Mouse (Mus musculus): ENCODE results near the gene Bex4. TPM values are rescaled to one million over a fixed set of nuclear protein-coding genes. Genes with fewer than 3 reads are reported as not detected.
A peak's percentile ranks its signal among the peaks of the same experiment; 100 is the strongest.
"Not testable (repeated sequence)": the region's sequence is repeated elsewhere in the genome, so short reads cannot be mapped to it uniquely, and the experiment has no call there.

Gene Bex4
- total RNA-seq (2017), result not detected in 3 replicates

DNA sequence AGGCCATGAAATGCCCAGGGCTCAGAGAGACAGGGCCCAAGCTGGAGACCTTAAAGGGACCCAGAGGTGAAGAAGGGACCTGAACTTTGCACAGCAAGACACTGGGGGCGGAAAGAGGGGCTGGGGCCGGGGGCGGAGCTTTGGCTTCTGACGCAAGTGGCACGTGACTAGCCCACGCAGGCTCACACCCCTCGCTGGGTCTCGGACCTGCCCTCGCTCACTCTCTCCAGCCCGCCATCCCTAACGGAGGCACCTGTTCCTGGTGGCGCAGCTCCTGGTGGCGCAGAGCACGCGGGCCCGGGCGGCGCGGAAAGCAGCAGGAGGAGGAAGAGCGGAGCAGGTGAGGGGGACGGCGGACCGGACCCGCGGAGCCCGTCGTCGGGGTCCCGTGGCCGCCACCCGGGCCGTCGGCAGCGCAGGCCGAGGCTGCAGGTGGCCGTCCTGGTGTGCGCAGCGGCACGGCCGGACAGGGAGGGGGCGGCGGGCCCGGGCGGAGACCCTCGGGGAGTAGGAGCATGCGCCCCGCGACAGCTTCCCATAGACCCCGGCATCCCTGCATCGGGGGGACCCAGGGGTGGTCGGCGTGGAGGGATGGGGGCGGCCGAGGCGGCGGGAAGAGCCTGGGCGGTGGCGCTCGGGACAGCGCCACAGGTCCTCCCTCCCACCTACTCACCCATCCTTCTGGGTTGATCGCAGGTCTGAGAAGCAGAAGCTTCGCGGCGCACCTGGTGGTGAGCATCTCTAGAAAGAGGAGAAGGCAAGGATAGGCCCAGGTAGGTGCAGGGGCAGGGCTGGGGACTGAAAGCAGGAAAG, at the start of gene Bex4:
Gene Bex4 (plus strand): TSS at position 170 of the 813 bp plus-strand sequence.
- ATAC-seq (replicated peaks; ENCODE audit: insufficient number of reproducible peaks, low FRiP score, low TSS enrichment, poor library complexity, severe bottlenecking), result not testable (repeated sequence)

DNA sequence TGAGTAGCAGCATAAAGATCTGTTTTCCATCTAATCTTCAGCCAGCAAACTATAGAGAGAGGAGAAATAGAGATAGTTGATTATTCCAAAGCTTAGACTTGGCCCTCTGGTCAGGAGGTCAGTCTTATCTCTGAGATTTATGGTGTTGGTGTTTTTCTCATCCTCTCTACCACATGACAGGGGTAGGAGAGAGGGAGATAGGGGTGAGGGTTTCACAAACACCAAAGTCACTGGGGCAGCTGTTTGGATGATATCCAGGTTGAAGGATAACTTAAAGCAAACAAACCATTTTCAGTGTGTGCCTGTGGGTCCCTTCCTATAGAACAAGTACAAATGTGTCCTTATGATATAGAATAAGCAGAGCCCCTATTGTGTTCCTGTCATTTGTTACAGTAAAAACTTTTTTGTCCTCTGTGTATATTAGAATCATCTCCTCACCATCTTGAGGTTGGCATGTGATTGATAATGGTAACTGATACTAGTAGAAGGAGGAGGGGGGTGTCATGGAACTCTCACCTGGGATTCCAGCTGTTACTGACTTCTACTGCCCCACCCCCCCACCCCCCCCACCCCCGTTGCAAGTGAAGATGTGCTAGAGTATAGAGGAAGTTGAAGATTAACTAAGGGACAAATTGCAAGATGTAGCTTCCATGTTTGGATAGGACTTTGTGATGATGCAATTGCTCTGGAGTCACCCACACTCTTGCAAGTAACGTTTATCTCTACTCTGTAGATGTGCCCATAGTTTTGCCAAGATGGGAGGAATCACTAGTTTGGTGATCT, 46.1 kb upstream of the Bex4 start:
- no peak for ATAC-seq (replicated peaks; ENCODE audit: insufficient number of reproducible peaks, low FRiP score, low TSS enrichment, poor library complexity, severe bottlenecking)

DNA sequence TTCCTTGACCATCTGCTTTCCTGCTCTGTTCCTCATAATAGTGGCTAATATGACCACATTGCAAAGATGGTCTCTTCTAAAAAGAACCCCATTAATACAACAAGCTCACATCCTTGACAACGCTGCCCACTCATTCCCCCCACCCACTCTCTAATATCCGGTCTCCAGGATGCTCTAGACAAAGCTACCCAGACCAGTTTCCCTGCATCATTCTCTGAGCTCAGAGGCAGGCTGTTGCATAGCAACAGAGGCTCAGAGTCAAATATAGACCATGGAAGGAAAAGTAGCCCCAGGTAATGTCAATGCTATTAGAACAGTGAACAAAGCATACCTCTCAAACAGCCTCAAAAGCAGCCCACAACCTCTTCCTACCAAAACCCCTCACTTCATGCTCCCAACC, 44.4 kb upstream of the Bex4 start:
- no peak for ATAC-seq (replicated peaks; ENCODE audit: insufficient number of reproducible peaks, low FRiP score, low TSS enrichment, poor library complexity, severe bottlenecking)

DNA sequence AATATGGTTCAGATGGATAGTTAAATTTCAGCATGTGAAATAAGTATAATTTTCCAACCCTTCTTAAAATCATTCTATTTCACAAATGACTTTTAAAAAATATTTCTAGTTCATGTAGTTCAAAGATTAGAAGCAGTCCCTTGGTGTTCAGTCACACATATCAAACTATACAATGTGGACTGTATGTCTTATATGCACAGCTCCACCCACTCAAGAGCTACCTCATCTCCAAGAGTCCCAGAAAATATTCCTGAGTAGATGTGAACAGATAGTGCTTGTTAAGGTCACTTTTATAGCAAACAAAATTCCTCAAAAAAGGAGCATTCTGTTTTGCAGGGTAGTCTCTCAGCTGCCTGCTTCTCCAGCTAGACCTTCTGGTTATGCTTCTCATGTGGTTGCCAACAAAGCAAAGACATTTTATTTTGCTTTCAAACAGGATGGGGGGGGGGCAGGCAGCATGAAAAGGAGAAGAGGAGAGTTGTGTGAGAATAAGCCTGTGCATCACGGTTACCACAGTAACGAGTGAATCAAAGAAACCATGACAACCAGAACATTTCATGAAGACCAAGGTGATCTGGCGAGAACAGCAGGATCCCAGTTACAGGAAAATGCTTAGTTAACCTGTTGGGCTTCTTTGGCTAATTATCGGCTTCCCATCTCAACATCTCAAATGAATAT, 34.6 kb upstream of the Bex4 start:
- no peak for ATAC-seq (replicated peaks; ENCODE audit: insufficient number of reproducible peaks, low FRiP score, low TSS enrichment, poor library complexity, severe bottlenecking)

DNA sequence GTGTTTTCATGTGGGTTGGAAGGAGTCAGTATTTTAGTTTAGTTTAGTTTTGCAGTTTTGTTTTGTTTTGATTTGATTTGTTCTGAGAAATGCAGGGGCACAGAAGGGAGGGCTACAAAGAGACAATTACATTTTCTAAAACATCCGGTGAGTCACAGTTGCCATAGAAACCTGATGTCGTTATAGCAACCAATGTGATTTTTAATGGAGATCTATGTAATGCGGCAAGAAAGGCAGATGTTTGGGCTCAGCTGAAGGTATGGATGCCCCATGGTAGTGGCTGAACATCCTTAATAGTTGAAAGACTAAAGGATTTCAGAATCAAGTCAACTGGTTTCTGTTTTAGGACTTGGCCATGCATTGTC, 34.1 kb upstream of the Bex4 start:
- no peak for ATAC-seq (replicated peaks; ENCODE audit: insufficient number of reproducible peaks, low FRiP score, low TSS enrichment, poor library complexity, severe bottlenecking)

DNA sequence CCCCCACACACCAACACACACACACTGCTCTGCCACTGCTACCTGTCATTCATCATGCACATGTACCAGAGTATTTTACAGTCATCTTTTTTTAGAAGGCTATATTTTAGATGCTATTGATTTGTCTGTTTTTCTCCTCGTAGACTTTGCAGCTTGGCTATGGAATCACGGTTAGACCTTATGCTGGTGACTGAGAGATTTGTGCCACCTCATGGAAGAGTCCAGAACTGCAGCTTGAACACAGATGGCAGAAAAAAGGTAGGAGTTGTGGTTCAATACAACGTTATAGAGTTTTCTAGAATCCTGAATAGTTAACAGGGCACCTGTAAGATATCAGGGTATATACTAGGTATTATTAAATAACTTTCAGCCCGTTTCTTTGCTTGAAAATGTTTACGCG, 30.9 kb upstream of the Bex4 start:
- ATAC-seq (replicated peaks; ENCODE audit: insufficient number of reproducible peaks, low FRiP score, low TSS enrichment, poor library complexity, severe bottlenecking), result no peak

DNA sequence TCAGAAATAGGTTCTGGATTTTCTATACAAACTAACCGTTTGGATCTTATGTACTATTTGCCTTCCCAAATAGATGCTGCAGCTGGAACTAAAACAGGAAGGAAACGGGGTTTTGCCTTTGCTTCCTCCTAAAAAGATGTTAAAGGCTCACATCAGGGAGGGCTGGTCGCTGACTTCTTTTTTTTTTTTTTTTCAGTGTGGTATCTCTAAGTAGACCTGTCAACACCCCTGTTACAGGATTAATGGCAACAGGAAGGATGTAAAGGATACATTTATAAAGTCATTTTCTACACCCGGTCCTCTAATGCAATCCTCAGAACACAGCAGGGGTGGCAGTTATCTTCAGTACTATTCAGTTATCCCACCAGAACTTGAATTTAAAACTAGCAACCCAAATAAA, 23.8 kb upstream of the Bex4 start:
- ATAC-seq (replicated peaks; ENCODE audit: insufficient number of reproducible peaks, low FRiP score, low TSS enrichment, poor library complexity, severe bottlenecking), result no peak

DNA sequence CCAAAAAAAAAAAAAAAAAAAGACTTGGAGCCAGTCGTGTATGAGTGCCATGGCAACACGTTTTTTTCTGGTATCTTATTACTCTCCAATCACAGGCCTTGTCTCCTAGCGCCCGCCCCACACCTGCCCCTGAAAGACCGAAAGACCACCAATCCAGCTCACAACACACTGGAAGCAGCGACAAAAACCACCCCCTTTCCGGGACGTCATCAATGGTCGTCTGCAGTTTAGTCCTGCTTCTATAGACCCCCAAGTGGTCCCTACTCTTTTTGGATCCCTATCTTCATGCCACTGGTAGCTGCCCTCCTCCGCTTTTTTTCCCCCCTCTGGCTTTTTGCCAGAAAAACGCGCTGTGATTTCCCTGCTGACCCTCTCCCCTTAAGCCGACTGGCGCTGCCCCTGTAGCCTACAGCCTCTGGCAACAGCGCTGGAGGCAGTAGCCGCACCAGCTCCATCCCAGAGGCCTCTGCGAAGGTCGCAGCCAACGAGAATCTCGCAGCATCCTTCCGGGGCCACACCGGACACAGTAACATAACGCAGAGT, 23.3 kb upstream of the Bex4 start:
- no peak for ATAC-seq (replicated peaks; ENCODE audit: insufficient number of reproducible peaks, low FRiP score, low TSS enrichment, poor library complexity, severe bottlenecking)

DNA sequence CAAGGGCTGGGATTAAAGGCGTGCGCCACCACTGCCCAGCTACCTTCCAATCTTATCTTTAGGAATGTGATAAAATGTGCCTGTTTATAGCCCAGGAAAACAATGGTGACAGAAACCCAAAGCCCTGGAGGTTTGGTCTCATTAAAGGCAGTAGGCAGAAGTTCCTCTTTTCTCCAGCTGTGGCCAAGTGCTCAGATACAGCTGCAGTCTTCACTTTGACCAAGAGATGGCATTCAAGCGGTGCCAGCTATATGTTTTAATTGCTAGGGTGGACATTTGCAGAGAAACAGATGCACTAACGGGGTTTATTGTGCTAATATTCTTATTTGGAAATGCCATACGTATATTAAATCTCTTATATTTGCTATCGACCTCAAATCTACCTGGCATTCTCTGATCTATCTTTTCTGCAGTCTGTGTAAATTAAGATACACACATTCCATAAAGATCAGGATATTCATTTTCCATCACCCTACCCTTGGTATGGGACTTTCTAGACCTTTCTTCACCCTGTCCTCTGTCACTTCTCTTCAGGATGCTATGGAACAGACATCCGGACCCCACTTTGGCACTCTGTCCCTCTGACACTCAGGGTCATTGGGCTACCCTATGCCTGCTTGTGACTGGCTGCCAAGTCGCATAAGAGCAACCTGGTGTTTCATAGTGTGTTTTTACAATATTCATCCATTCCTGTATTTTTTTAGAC, 11.6 kb upstream of the Bex4 start:
- no peak for ATAC-seq (replicated peaks; ENCODE audit: insufficient number of reproducible peaks, low FRiP score, low TSS enrichment, poor library complexity, severe bottlenecking)

DNA sequence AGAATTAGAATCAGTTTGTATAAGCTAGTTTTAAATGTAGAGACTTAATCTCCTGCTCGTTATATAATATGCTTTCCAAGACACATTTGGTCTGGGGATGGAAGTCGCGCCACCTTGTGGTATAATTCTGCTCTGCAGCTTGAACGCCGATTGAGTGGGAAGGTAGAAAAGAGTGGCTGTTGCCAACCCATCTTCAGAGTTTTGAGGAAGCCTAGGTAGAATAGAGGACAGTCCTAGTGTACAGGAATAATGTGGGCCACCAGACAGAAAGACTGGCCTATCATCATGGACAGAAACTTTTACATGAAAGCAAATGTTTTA, 11.1 kb upstream of the Bex4 start:
- ATAC-seq (replicated peaks; ENCODE audit: insufficient number of reproducible peaks, low FRiP score, low TSS enrichment, poor library complexity, severe bottlenecking), result no peak

DNA sequence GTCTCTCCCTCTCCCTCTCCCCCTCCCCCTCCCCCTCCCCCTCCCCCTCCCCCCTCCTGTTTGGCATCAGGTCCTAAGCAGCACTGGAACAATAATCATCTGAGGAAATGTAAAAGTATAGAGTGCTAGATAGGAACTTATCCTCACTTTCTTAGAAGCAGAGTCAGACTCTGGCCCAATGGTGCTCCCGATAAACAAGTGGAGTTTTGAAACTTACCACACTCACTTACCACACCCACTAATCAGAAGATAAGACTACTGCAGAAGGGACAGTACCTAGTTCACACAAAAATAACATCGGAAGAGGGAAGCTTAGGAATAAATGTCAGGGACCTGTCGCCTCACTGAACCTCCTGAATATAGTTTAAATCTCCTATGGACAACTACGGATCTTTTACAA, 3.2 kb upstream of the Bex4 start:
- ATAC-seq (replicated peaks; ENCODE audit: insufficient number of reproducible peaks, low FRiP score, low TSS enrichment, poor library complexity, severe bottlenecking), result no peak

DNA sequence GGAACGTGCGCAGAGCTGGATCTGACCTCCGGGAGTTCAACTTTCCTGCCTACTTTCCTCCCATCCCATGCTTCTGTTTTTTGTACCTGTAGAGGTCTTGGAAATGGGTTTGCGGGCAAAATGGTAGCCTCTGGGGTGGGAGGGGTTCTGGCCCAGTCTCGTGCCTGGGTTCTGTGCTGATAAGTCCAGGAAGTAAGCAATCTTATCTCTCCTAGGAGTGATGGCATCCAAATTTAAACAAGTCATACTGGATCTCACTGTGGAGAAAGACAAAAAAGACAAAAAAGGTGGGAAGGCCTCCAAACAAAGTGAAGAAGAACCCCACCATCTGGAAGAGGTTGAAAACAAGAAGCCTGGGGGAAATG, 826 bp downstream of the Bex4 start:
- ATAC-seq (replicated peaks; ENCODE audit: insufficient number of reproducible peaks, low FRiP score, low TSS enrichment, poor library complexity, severe bottlenecking), result not testable (repeated sequence)

DNA sequence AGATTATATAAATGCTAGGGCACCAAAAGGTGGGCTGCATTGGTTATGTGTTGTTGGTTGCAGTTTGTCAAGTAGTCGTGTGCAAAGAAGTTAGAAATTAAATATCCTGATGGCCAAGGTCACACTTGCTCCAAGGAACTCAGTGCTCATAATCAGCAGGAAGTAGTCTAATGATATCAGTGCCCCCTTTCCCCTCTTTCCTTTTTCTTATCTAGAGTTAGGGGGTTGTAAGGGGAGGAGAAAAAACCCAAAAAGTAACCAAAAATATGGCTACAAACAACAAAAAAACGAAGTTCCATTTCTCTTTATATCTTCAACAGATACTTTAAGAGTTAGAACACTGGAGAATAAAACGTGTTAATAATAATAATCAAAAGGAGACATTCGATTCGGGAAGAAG, 2.6 kb downstream of the Bex4 start:
- no peak for ATAC-seq (replicated peaks; ENCODE audit: insufficient number of reproducible peaks, low FRiP score, low TSS enrichment, poor library complexity, severe bottlenecking)

DNA sequence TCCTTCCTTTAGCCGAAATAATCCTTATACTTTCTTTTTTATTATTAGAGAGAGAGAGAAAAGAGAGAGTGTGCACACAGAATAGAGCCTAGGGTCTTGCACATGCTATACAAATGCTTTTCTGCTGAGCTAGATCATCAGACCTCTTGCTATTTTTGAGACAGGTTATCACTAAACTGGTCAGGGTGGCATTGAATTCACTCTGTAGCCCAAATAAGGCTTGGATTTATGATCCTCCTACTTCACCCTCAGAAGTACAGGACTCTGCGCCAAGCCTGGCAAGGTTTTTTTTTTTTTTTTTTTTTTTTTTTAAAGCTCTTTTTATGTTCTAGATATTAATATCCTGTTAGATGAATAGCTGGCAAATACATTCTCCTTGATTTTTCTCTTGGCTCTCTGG, 4.9 kb downstream of the Bex4 start:
- ATAC-seq (replicated peaks; ENCODE audit: insufficient number of reproducible peaks, low FRiP score, low TSS enrichment, poor library complexity, severe bottlenecking), result no peak

DNA sequence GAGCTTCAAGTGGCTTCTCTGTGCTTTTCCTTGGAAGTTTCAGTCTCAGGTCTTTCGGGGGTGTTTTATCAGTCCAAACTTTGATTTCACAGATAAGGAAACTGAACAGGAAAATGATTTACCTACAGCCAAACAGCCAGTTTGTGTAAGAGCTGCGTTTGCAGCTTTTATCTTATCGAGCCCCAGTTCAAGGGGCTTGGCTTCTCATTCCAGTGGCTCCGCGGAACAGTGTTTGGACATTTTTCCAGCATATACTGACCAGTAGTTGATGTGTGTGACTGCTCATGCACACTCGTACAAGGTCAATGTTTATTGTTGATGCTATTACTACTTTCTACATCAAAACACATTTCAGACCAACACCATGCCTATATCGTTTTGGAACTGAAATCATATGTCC, 5.4 kb downstream of the Bex4 start:
- ATAC-seq (replicated peaks; ENCODE audit: insufficient number of reproducible peaks, low FRiP score, low TSS enrichment, poor library complexity, severe bottlenecking), result no peak

DNA sequence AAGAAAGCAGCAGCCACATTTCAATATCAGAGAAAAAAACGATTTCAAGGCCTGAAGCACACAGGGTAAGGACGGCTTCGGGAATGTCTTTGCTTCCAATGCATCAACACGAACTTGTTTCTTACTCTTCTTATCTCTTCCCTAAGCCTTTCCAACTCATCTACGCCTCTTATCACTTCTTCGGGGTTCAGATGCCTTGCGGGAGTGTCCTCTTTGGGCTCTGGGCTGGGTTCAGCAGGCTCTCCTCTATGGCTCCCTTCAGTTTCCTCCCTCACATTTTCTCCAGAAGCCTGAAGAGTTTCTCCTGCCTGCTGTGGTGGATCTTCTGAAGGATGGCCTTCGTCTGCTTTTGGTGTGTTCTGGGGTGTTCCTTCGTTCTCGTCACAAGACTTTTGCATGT, 31.8 kb downstream of the Bex4 start:
- ATAC-seq (replicated peaks; ENCODE audit: insufficient number of reproducible peaks, low FRiP score, low TSS enrichment, poor library complexity, severe bottlenecking), result no peak

DNA sequence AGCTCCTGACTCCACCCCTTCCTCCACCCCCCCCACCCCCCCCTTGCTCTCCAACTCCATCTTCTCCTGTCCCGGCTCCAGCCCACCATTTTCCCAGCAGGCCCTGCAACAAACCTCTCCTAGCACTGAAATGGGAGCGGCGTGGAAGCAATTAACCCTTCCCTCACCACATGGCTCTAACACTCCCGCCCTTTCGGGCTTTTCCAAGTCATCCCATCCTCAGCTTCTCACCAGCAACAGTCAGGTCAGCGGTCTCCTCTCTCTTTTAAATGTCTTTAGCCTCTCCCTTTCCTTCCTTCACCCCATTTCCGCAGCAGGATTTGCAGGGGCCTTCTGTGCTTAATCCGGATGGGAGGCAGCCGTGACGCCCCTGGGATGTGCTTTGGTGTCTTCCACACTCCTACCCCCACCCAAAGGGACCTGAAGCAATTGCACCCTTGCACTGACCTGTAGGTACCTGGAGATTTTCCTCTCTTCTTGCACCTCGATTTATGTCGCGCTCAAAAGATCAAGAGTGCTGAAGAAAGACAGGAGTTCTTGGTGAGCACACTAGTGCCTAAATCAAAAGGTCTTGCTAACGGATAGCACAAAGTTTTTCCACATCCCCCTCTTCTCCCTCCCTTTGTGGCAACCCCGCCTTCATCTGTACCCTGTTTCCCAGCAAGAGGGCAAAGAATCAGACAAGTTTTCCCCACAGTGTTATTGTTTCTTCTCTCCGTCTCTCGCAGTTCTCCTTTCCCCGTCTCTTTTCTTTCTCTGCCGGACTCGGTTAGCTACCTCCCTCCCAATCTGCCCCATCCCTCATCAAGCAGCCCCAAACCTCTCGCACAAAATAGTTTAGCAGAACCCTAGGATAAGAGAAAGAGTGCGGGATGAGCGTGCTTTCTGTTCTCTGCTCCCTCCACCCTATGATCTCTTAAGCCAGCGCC, 32.7 kb downstream of the Bex4 start:
- ATAC-seq (replicated peaks; ENCODE audit: insufficient number of reproducible peaks, low FRiP score, low TSS enrichment, poor library complexity, severe bottlenecking), result no peak

DNA sequence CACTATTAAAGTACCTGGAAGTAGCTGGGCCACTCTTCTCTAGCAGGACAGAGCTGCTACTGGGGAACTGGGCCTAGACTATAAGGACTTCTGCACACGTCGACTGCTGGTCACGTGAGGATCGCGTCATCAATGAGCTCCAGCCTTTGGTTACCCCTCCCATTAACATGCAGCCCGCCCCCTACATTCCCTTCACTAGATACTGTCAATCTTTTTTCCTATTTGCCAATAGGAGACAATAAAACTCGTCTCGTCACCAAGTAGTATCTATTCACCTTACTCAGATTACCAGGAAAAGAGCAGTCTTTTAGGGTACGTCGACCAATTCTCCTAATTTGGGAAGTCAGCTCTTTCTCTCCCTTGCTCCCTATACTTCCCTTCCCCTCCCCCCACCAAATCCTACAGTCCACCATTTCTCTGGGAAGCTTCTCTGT, 33.3 kb downstream of the Bex4 start, which contains the start of gene Tceal8:
Gene Tceal8 (minus strand): TSS at position 225 of the 434 bp plus-strand sequence.
- peak; percentile 78 for ATAC-seq (replicated peaks; ENCODE audit: insufficient number of reproducible peaks, low FRiP score, low TSS enrichment, poor library complexity, severe bottlenecking)
